Mouse (Mus musculus) hindbrain, embryonic 14.5 days (tissue): ENCODE measurements around the gene Cbx5. TPM values are rescaled to one million over a fixed set of nuclear protein-coding genes. Genes with fewer than 3 reads are reported as not detected.

ENCODE experiments used
- ATAC-seq: fragments of 200-750 bp; cut with Nextera tagmentation; 2 replicates; pipeline ENCODE4 v1.8.0; 2017; ENCODE audit warnings: moderate number of reproducible peaks, mild to moderate bottlenecking, moderate TSS enrichment, moderate library complexity; ENCODE audit not compliant: low FRiP score
- DNase-seq: peaks from one replicate; pipeline ENCODE4 v3.0.0-alpha.2; 2015; ENCODE audit warnings: low spot score
- H3K27ac ChIP-seq: fragments of 300-500 bp; sonication (generic); 2 replicates; pipeline ENCODE4 v1.5.1; 2014; ENCODE audit warnings: mild to moderate bottlenecking, moderate library complexity
- H3K27me3 ChIP-seq: fragments of 300-500 bp; sonication (generic); 2 replicates; pipeline ENCODE4 v1.6.1; 2014; ENCODE audit warnings: mild to moderate bottlenecking, low read length, mixed read lengths; ENCODE audit not compliant: control insufficient read depth, insufficient read depth
- H3K36me3 ChIP-seq: fragments of 300-500 bp; sonication (generic); replicated peaks from 2 replicates; pipeline ENCODE4 v1.6.1; 2014; ENCODE audit not compliant: control insufficient read depth, insufficient read depth
- H3K4me1 ChIP-seq: fragments of 300-500 bp; sonication (generic); replicated peaks from 2 replicates; pipeline ENCODE4 v1.6.1; 2014; ENCODE audit warnings: antibody characterized with exemption, low read length, mixed read lengths; ENCODE audit not compliant: control insufficient read depth, insufficient read depth
- H3K4me2 ChIP-seq: fragments of 300-500 bp; sonication (generic); replicated peaks from 2 replicates; pipeline ENCODE4 v1.6.1; 2014; ENCODE audit warnings: mild to moderate bottlenecking, moderate library complexity
- H3K4me3 ChIP-seq: fragments of 300-500 bp; sonication (generic); replicated peaks from 2 replicates; pipeline ENCODE4 v1.5.1; 2014; ENCODE audit warnings: mild to moderate bottlenecking, low read length
- H3K9ac ChIP-seq: fragments of 300-500 bp; sonication (generic); 2 replicates; pipeline ENCODE4 v1.6.1; 2014
- H3K9me3 ChIP-seq: fragments of 300-500 bp; sonication (generic); 2 replicates; pipeline ENCODE4 v1.6.1; 2016; ENCODE audit warnings: low read length; ENCODE audit not compliant: control insufficient read depth
- WGBS: fragments of 180-500 bp; shearing (Covaris S2); extraction: QIAGEN DNeasy Blood & Tissue Kit; methylation state at CpG from one replicate; pipeline ENCODE4 v1.1.7; 2014; 5-methylcytosine and 5-hydroxymethylcytosine counted together
- polyA plus RNA-seq: library from polyadenylated mRNA; unstranded; fragments of >200 nt; fragmentation: Nextera tagmentation; extraction: Ambion mirVana; gene quantifications from 2 replicates; pipeline ENCODE4 v1.2.1, GENCODE M21; 2014

Cbx5 gene
- polyA plus RNA-seq, 1 experiment from 2014 or later = 153 TPM

GRCm38 (mm10) chr15:103196835-103197234 lies 42.8 kb downstream of the Cbx5 start:
- WGBS = 89% methylated on average over 1 of the region's 1 CpGs
- H3K27me3 ChIP-seq = no peaks in the 10 kb centered on the region

GRCm38 (mm10) chr15:103193606-103194005 lies 46.0 kb downstream of the Cbx5 start:
- H3K27me3 ChIP-seq = no peaks in the 10 kb centered on the region
- ATAC-seq (no peak), DNase-seq (no peak)
- H3K36me3 ChIP-seq = peaks cover 76% of the 10 kb centered on the region
- H3K9ac ChIP-seq = no peak overlapping the region
- WGBS = 91% methylated on average over 2 of the region's 2 CpGs
- H3K9me3 ChIP-seq = no peaks in the 10 kb centered on the region
- no peak overlapping the region for H3K4me3 ChIP-seq
- H3K27ac ChIP-seq = no peak overlapping the region
- H3K4me2 ChIP-seq = no peak overlapping the region
- no peaks in the 10 kb centered on the region for H3K4me1 ChIP-seq

More at GRCm38 (mm10) chr15:103196835-103197234, 42.8 kb downstream of the Cbx5 start:
- DNase-seq = no peak
- H3K4me2 ChIP-seq = no peak overlapping the region
- ATAC-seq = no peak
- no peak overlapping the region for H3K4me3 ChIP-seq
- peaks cover 87% of the 10 kb centered on the region for H3K36me3 ChIP-seq
- H3K9me3 ChIP-seq = no peaks in the 10 kb centered on the region
- H3K9ac ChIP-seq = no peak overlapping the region
- no peaks in the 10 kb centered on the region for H3K4me1 ChIP-seq
- no peak overlapping the region for H3K27ac ChIP-seq

DNA sequence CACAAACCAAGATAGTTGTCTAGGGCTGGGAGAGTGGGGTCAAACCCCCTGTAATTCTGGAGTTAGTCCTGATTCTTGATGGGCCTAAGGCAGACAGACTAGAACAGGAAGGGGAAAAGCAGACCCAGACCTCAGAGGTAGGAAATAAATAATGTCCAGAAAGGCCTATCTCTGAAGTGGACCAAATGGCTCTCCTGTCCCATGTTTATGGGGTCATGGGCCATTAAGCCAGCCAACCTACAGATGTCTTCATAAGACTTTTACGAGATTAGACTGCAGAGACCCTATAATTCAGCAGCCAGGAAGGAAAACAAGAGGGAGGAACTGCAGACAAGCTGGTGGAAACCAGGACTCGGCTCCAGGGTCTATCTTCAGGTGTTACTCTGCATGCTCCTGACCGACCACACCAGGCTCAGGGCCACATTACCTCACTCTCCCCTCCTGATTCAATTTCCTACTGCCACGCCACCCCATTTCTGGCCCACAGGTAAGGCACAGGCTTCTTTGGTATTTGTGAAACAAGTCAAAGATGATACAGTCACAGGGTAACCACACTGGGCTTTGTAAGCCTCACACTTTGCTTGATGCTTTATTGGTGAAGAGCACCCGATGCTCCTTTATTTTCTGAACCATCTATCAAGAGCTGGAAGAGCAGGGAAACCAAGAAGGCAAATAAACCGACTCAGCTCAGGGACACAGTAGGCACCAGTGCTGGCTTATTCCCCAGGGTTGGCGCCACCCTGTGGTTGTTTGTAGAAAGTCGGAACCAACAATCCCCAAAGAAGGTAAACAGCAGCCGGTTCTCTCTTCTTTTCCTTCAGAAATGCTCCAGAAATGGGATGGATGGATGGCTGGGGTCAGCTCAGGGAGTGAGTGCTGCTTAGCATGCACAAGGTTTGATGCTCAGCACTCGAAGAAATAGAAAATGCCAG lies 48.8 kb downstream of the Cbx5 start:
- ATAC-seq = no peak
- H3K36me3 ChIP-seq = peaks cover 48% of the 10 kb centered on the region

GRCm38 (mm10) chr15:103190083-103190482 lies 49.5 kb downstream of the Cbx5 start:
- Histone ChIP-seq H3K4me3 (no peak overlapping the region), H3K9me3 (no peaks in the 10 kb centered on the region), H3K27ac (no peak overlapping the region), H3K4me1 (no peaks in the 10 kb centered on the region), H3K36me3 (peaks cover 41% of the 10 kb centered on the region), H3K9ac (no peak overlapping the region), H3K27me3 (no peaks in the 10 kb centered on the region), H3K4me2 (no peak overlapping the region)
- DNase-seq (no peak), ATAC-seq (no peak)
- WGBS = 77% methylated on average over 7 of the region's 7 CpGs

More for the DNA sequence above, 48.8 kb downstream of the Cbx5 start:
- WGBS = 64% methylated on average over 10 of the region's 10 CpGs
- Histone ChIP-seq H3K4me2 (no peak overlapping the region), H3K9me3 (no peaks in the 10 kb centered on the region), H3K4me1 (no peaks in the 10 kb centered on the region), H3K9ac (no peak overlapping the region), H3K27ac (no peak overlapping the region), H3K27me3 (no peaks in the 10 kb centered on the region), H3K4me3 (no peak overlapping the region)
- peak; percentile 61 for DNase-seq

DNA sequence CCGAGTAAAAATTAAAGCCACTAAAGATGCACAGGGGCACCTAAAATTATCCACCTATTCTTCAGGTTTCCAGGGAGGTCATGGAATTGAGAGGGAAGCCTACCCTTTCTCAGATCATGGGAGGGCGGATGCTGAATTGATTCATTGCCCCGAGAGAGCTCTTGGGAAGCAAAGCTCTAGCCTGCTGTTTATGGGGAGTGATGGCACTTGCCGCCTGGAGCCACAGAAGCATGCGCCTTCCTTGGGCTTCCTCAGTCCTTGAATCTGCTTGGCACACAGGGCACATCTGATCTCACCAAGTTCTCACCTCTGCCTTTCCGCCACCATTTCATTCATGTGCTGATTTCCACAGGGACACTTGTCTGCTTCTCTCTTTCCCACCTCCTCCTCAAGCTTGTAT lies 51.8 kb downstream of the Cbx5 start:
- peaks cover 9% of the 10 kb centered on the region for H3K27me3 ChIP-seq
- no peak overlapping the region for H3K4me3 ChIP-seq
- peaks cover 15% of the 10 kb centered on the region for H3K4me1 ChIP-seq
- DNase-seq (no peak), ATAC-seq (no peak)
- no peaks in the 10 kb centered on the region for H3K9me3 ChIP-seq
- WGBS = 76% methylated on average over 6 of the region's 6 CpGs
- H3K4me2 ChIP-seq = no peak overlapping the region
- H3K27ac ChIP-seq = no peak overlapping the region
- H3K9ac ChIP-seq = no peak overlapping the region
- peaks cover 18% of the 10 kb centered on the region for H3K36me3 ChIP-seq

GRCm38 (mm10) chr15:103185462-103186198 lies 54.0 kb downstream of the Cbx5 start:
- peak; percentile 40; the same call in 1 of the 2 replicates for ATAC-seq
- H3K36me3 ChIP-seq = peaks cover 2% of the 10 kb centered on the region; the same call in 1 of the 2 replicates
- peaks cover 15% of the 10 kb centered on the region for H3K4me1 ChIP-seq
- no peak overlapping the region for H3K4me3 ChIP-seq
- H3K9ac ChIP-seq = no peak overlapping the region
- H3K27ac ChIP-seq = no peak overlapping the region
- peak; percentile 65 for DNase-seq
- H3K27me3 ChIP-seq = peaks cover 26% of the 10 kb centered on the region
- H3K9me3 ChIP-seq = no peaks in the 10 kb centered on the region
- WGBS = 55% methylated on average over 19 of the region's 19 CpGs
- H3K4me2 ChIP-seq = no peak overlapping the region

- peak overlapping the region; percentile 16 for H3K4me3 ChIP-seq
- DNase-seq = no peak
- peaks cover 43% of the 10 kb centered on the region for H3K27me3 ChIP-seq
- H3K9me3 ChIP-seq = no peaks in the 10 kb centered on the region
- H3K4me2 ChIP-seq = peak overlapping the region; percentile 50
- peaks cover 15% of the 10 kb centered on the region for H3K4me1 ChIP-seq
- no peaks in the 10 kb centered on the region for H3K36me3 ChIP-seq
- no peak overlapping the region for H3K27ac ChIP-seq
- WGBS = 12% methylated on average over 25 of the region's 25 CpGs
- H3K9ac ChIP-seq = peak overlapping the region; percentile 44
- ATAC-seq = peak; percentile 12; the same call in 1 of the 2 replicates
These were observed 55.7 kb downstream of the Cbx5 start for GRCm38 (mm10) chr15:103183651-103184610.

DNA sequence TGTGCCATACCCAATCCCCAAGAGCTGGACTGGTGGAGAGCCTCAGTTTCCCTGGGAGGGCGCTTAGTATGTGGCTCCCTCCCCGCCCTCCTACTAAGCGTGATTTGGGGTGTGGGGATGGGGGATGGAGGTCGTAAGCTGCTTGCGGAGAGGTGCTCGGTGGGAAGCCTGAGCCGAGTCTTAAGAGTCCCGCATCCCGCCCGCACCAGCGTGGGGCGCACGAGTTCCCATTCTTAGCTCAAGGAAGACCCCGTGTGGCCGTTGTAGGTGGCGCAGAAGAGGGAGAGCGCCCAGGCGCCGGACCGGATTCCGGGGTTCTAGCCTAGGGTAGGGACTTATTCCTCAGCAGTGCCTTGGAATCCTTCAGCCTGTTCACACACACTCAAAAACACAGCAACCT lies 56.5 kb downstream of the Cbx5 start:
- Histone ChIP-seq H3K27ac (no peak overlapping the region), H3K9me3 (no peaks in the 10 kb centered on the region), H3K4me3 (peak overlapping the region; percentile 16; the same call in 1 of the 2 replicates), H3K27me3 (peaks cover 51% of the 10 kb centered on the region), H3K36me3 (no peaks in the 10 kb centered on the region), H3K4me2 (peak overlapping the region; percentile 50), H3K9ac (no peak overlapping the region), H3K4me1 (peaks cover 15% of the 10 kb centered on the region)
- 0 out of 2 replicates have a peak, but pooled peaks have one; percentile 43 for ATAC-seq
- peak; percentile 72 for DNase-seq
- WGBS = under 1% methylated on average over 21 of the region's 21 CpGs
